Mouse (Mus musculus): ENCODE measurements around the gene Myo5a. TPM values are rescaled to one million over a fixed set of nuclear protein-coding genes. Genes with fewer than 3 reads are reported as not detected.

Myo5a gene
- polyA plus RNA-seq, 2 experiments: 20.0 to 28.0 TPM

GRCm38 (mm10) chr9:75100157-75100781 lies 29.5 kb downstream of the Myo5a start:
- no peak for ATAC-seq (ENCODE audit: low FRiP score, low read depth)
- H3K4me2 ChIP-seq (replicated peaks; ENCODE audit: low read depth, low read length, severe bottlenecking): no peak overlapping the region
- H3K4me3 ChIP-seq (replicated peaks; ENCODE audit: low read length): no peak overlapping the region
- TF ChIP-seq POLR2A (IDR thresholded peaks at IDR 0.05; ENCODE audit: borderline replicate concordance, extremely low read depth, insufficient read depth, insufficient read length): no peak
- no peaks in the 10 kb centered on the region for H3K36me3 ChIP-seq (ENCODE audit: control insufficient read depth, insufficient read depth, low read length)
- H3K27ac ChIP-seq (replicated peaks; ENCODE audit: low read depth, low read length): no peak overlapping the region
- DNase-seq (ENCODE audit: low spot score): no peak
- 83% methylated on average over 8 of the region's 8 CpGs for WGBS
- no peaks in the 10 kb centered on the region for H3K9me3 ChIP-seq (ENCODE audit: control insufficient read depth, low read length)
- no peaks in the 10 kb centered on the region for H3K27me3 ChIP-seq (ENCODE audit: control insufficient read depth, insufficient read depth, low read length)
- peaks cover 2% of the 10 kb centered on the region; the same call in 1 of the 2 replicates for H3K4me1 ChIP-seq (ENCODE audit: control insufficient read depth, insufficient read depth, low read length)
- H3K9ac ChIP-seq (ENCODE audit: low read depth, low read length, severe bottlenecking): no peak overlapping the region

- Histone ChIP-seq H3K27me3 (ENCODE audit: control insufficient read depth, insufficient read depth, low read length) (no peaks in the 10 kb centered on the region), H3K4me2 (replicated peaks; ENCODE audit: low read depth, low read length, severe bottlenecking) (no peak overlapping the region), H3K9me3 (ENCODE audit: control insufficient read depth, low read length) (no peaks in the 10 kb centered on the region), H3K4me1 (ENCODE audit: control insufficient read depth, insufficient read depth, low read length) (peaks cover 2% of the 10 kb centered on the region; the same call in 1 of the 2 replicates), H3K9ac (ENCODE audit: low read depth, low read length, severe bottlenecking) (no peak overlapping the region), H3K36me3 (ENCODE audit: control insufficient read depth, insufficient read depth, low read length) (no peaks in the 10 kb centered on the region), H3K4me3 (replicated peaks; ENCODE audit: low read length) (no peak overlapping the region), H3K27ac (replicated peaks; ENCODE audit: low read depth, low read length) (no peak overlapping the region)
- TF ChIP-seq POLR2A (IDR thresholded peaks at IDR 0.05; ENCODE audit: borderline replicate concordance, extremely low read depth, insufficient read depth, insufficient read length): no peak
- ATAC-seq (ENCODE audit: low FRiP score, low read depth) (no peak), DNase-seq (ENCODE audit: low spot score) (no peak)
These were observed 31.3 kb downstream of the Myo5a start for GRCm38 (mm10) chr9:75102131-75102530.

- Histone ChIP-seq H3K4me1 (ENCODE audit: control insufficient read depth, insufficient read depth, low read length) (no peaks in the 10 kb centered on the region), H3K9ac (ENCODE audit: low read depth, low read length, severe bottlenecking) (no peak overlapping the region), H3K27me3 (ENCODE audit: control insufficient read depth, insufficient read depth, low read length) (no peaks in the 10 kb centered on the region), H3K27ac (replicated peaks; ENCODE audit: low read depth, low read length) (no peak overlapping the region), H3K4me3 (replicated peaks; ENCODE audit: low read length) (no peak overlapping the region), H3K9me3 (ENCODE audit: control insufficient read depth, low read length) (no peaks in the 10 kb centered on the region), H3K4me2 (replicated peaks; ENCODE audit: low read depth, low read length, severe bottlenecking) (no peak overlapping the region), H3K36me3 (ENCODE audit: control insufficient read depth, insufficient read depth, low read length) (peaks cover 14% of the 10 kb centered on the region; the same call in 1 of the 2 replicates)
- ATAC-seq (ENCODE audit: low FRiP score, low read depth) (no peak), DNase-seq (ENCODE audit: low spot score) (no peak)
- no peak for TF ChIP-seq POLR2A (IDR thresholded peaks at IDR 0.05; ENCODE audit: borderline replicate concordance, extremely low read depth, insufficient read depth, insufficient read length)
- 67% methylated on average over 2 of the region's 2 CpGs for WGBS
These were observed 45.9 kb downstream of the Myo5a start for GRCm38 (mm10) chr9:75116571-75117177.

GRCm38 (mm10) chr9:75121126-75121525 lies 50.3 kb downstream of the Myo5a start:
- TF ChIP-seq POLR2A (IDR thresholded peaks at IDR 0.05; ENCODE audit: borderline replicate concordance, extremely low read depth, insufficient read depth, insufficient read length): no peak
- Histone ChIP-seq H3K4me1 (ENCODE audit: control insufficient read depth, insufficient read depth, low read length) (no peaks in the 10 kb centered on the region), H3K9ac (ENCODE audit: low read depth, low read length, severe bottlenecking) (no peak overlapping the region), H3K9me3 (ENCODE audit: control insufficient read depth, low read length) (no peaks in the 10 kb centered on the region), H3K4me3 (replicated peaks; ENCODE audit: low read length) (no peak overlapping the region), H3K27ac (replicated peaks; ENCODE audit: low read depth, low read length) (no peak overlapping the region), H3K27me3 (ENCODE audit: control insufficient read depth, insufficient read depth, low read length) (no peaks in the 10 kb centered on the region), H3K36me3 (ENCODE audit: control insufficient read depth, insufficient read depth, low read length) (peaks cover 15% of the 10 kb centered on the region), H3K4me2 (replicated peaks; ENCODE audit: low read depth, low read length, severe bottlenecking) (no peak overlapping the region)
- 82% methylated on average over 3 of the region's 3 CpGs for WGBS
- ATAC-seq (ENCODE audit: low FRiP score, low read depth) (no peak), DNase-seq (ENCODE audit: low spot score) (no peak)

- no peaks in the 10 kb centered on the region for H3K27me3 ChIP-seq (ENCODE audit: control insufficient read depth, insufficient read depth, low read length)
- DNase-seq (ENCODE audit: low spot score) (no peak), ATAC-seq (ENCODE audit: low FRiP score, low read depth) (no peak)
- peaks cover 15% of the 10 kb centered on the region for H3K36me3 ChIP-seq (ENCODE audit: control insufficient read depth, insufficient read depth, low read length)
- no peak overlapping the region for H3K27ac ChIP-seq (replicated peaks; ENCODE audit: low read depth, low read length)
- H3K9me3 ChIP-seq (ENCODE audit: control insufficient read depth, low read length): no peaks in the 10 kb centered on the region
- WGBS: 55% methylated on average over 6 of the region's 6 CpGs
- no peak overlapping the region for H3K4me3 ChIP-seq (replicated peaks; ENCODE audit: low read length)
- H3K9ac ChIP-seq (ENCODE audit: low read depth, low read length, severe bottlenecking): no peak overlapping the region
- no peaks in the 10 kb centered on the region for H3K4me1 ChIP-seq (ENCODE audit: control insufficient read depth, insufficient read depth, low read length)
- no peak overlapping the region for H3K4me2 ChIP-seq (replicated peaks; ENCODE audit: low read depth, low read length, severe bottlenecking)
- TF ChIP-seq POLR2A (IDR thresholded peaks at IDR 0.05; ENCODE audit: borderline replicate concordance, extremely low read depth, insufficient read depth, insufficient read length): no peak
These were observed 53.4 kb downstream of the Myo5a start for GRCm38 (mm10) chr9:75124201-75124721.
